Mouse (Mus musculus) lung, postnatal 4 days (tissue): Measurements from ENCODE around the gene Bex3.
A peak's percentile ranks its signal among the peaks of the same experiment; 100 is the strongest.

ENCODE experiments used
- DNase-seq, 2 experiments: peaks; one replicate each; pipeline ENCODE4 v3.0.0; 2021

The Bex3 gene

GRCm38 (mm10) chrX:136269743-136270392, at the start of gene Bex3:
Bex3 (plus strand) TSS chrX:136270253.
- DNase-seq, result peak; percentile 58 to 78

- DNase-seq, result no peak
Measured at GRCm38 (mm10) chrX:136223714-136224113, 46.3 kb upstream of the Bex3 start.

- DNase-seq, result no peak
Measured at GRCm38 (mm10) chrX:136227768-136228167, 42.3 kb upstream of the Bex3 start.

GRCm38 (mm10) chrX:136238118-136238517, 31.9 kb upstream of the Bex3 start:
- DNase-seq, result peak in 1 of 2 experiments; percentile 39

GRCm38 (mm10) chrX:136243181-136243580, 26.9 kb upstream of the Bex3 start:
- DNase-seq, result no peak

GRCm38 (mm10) chrX:136244574-136245229, 25.4 kb upstream of the Bex3 start, which contains the start of gene Tceal9:
Tceal9 (plus strand) TSS chrX:136245079.
- DNase-seq, result peak; percentile 79 to 86

GRCm38 (mm10) chrX:136245521-136246071, 24.5 kb upstream of the Bex3 start:
- DNase-seq, result peak; percentile 31 to 52

GRCm38 (mm10) chrX:136248811-136249210, 21.2 kb upstream of the Bex3 start:
- DNase-seq, result peak; percentile 32 to 46

GRCm38 (mm10) chrX:136249671-136250070, 20.4 kb upstream of the Bex3 start:
- peak in 1 of 2 experiments; percentile 13 for DNase-seq

- no peak for DNase-seq
Measured at GRCm38 (mm10) chrX:136252023-136252729, 17.9 kb upstream of the Bex3 start.

GRCm38 (mm10) chrX:136267720-136268119, 2.3 kb upstream of the Bex3 start:
- DNase-seq, result no peak

- DNase-seq, result no peak
Measured at GRCm38 (mm10) chrX:136268173-136268572, 1.9 kb upstream of the Bex3 start.

- peak in 1 of 2 experiments; percentile 21 for DNase-seq
Measured at GRCm38 (mm10) chrX:136270393-136271111, 499 bp downstream of the Bex3 start.

- peak in 1 of 2 experiments; percentile 19 for DNase-seq
Measured at GRCm38 (mm10) chrX:136274542-136274941, 4.5 kb downstream of the Bex3 start.

- no peak for DNase-seq
Measured at GRCm38 (mm10) chrX:136275386-136275785, 5.3 kb downstream of the Bex3 start.

- no peak for DNase-seq
Measured at GRCm38 (mm10) chrX:136277577-136277976, 7.5 kb downstream of the Bex3 start.

GRCm38 (mm10) chrX:136278401-136278800, 8.3 kb downstream of the Bex3 start:
- DNase-seq, result no peak

GRCm38 (mm10) chrX:136279410-136279809, 9.4 kb downstream of the Bex3 start:
- no peak for DNase-seq

GRCm38 (mm10) chrX:136290817-136291281, 20.8 kb downstream of the Bex3 start:
- DNase-seq, result no peak

- DNase-seq, result peak in 1 of 2 experiments; percentile 11
Measured at GRCm38 (mm10) chrX:136304295-136304694, 34.2 kb downstream of the Bex3 start.

- no peak for DNase-seq
Measured at GRCm38 (mm10) chrX:136306196-136306595, 36.1 kb downstream of the Bex3 start.

GRCm38 (mm10) chrX:136313303-136313702, 43.2 kb downstream of the Bex3 start:
- DNase-seq, result no peak
